ENCODE assay signal across 8 mouse cellular contexts in genomic region chr6:119107140-119107855, GRCm38 (mm10).
DNase-seq lines count a peak whose midpoint lies in the region; ATAC-seq and TF ChIP-seq lines count a peak whose summit lies in the region.

No protein-coding gene starts in this region.

- no peaks in the 10 kb centered on the region for H3K9me3 ChIP-seq in forebrain, postnatal 0 days (ENCODE audit: low read length)
- H3K9me3 ChIP-seq in hindbrain, embryonic 16.5 days (ENCODE audit: control insufficient read depth, low read length): no peaks in the 10 kb centered on the region

- H3K4me3 ChIP-seq in cerebellum, adult 2 months (replicated peaks; ENCODE audit: insufficient read depth, low read depth, low read length): peak overlapping the region; percentile 86
- peak overlapping the region; percentile 76 for H3K4me3 ChIP-seq in forebrain, postnatal 0 days (ENCODE audit: low read depth, low read length)
- H3K4me3 ChIP-seq in hindbrain, embryonic 16.5 days (ENCODE audit: low read length): peak overlapping the region; percentile 77

- no peak for TF ChIP-seq CTCF in cerebellum, adult 2 months (IDR thresholded peaks at IDR 0.05; ENCODE audit: borderline replicate concordance, insufficient read depth, low read depth, low read length)
- no peak for TF ChIP-seq CTCF in forebrain, postnatal 0 days (IDR thresholded peaks at IDR 0.05; ENCODE audit: low read depth)

- H3K9ac ChIP-seq in forebrain, postnatal 0 days: peak overlapping the region; percentile 88
- H3K9ac ChIP-seq in hindbrain, embryonic 16.5 days (ENCODE audit: low read depth, low read length): peak overlapping the region; percentile 91

- H3K36me3 ChIP-seq in forebrain, postnatal 0 days (ENCODE audit: insufficient read depth): no peaks in the 10 kb centered on the region
- no peaks in the 10 kb centered on the region for H3K36me3 ChIP-seq in hindbrain, embryonic 16.5 days (ENCODE audit: control insufficient read depth, insufficient read depth, low read length)

- peak overlapping the region; percentile 81 for H3K4me2 ChIP-seq in forebrain, postnatal 0 days (ENCODE audit: low read depth)
- H3K4me2 ChIP-seq in hindbrain, embryonic 16.5 days (ENCODE audit: low read length): peak overlapping the region; percentile 88

- H3K27me3 ChIP-seq in cerebellum, adult 2 months (ENCODE audit: control insufficient read depth, insufficient read depth, low read length): no peaks in the 10 kb centered on the region
- H3K27me3 ChIP-seq in forebrain, postnatal 0 days (ENCODE audit: insufficient read depth, low read length): no peaks in the 10 kb centered on the region
- no peaks in the 10 kb centered on the region for H3K27me3 ChIP-seq in hindbrain, embryonic 16.5 days (replicated peaks; ENCODE audit: control insufficient read depth, insufficient read depth, low read length)

- 1% methylated on average over 69 of the region's 69 CpGs for WGBS in cerebellum, adult 2 months
- under 1% methylated on average over 67 of the region's 69 CpGs for WGBS in forebrain, postnatal 0 days
- under 1% methylated on average over 64 of the region's 69 CpGs for WGBS in hindbrain, embryonic 16.5 days

- no peak for TF ChIP-seq POLR2A in cerebellum, adult 2 months (IDR thresholded peaks at IDR 0.05; ENCODE audit: borderline replicate concordance, insufficient read depth, low read length)

- peaks cover 24% of the 10 kb centered on the region for H3K4me1 ChIP-seq in cerebellum, adult 2 months (ENCODE audit: control insufficient read depth, insufficient read depth, low read length)
- peaks cover 39% of the 10 kb centered on the region for H3K4me1 ChIP-seq in forebrain, postnatal 0 days (ENCODE audit: insufficient read depth)
- H3K4me1 ChIP-seq in hindbrain, embryonic 16.5 days (ENCODE audit: control insufficient read depth, insufficient read depth, low read depth, low read length): peaks cover 29% of the 10 kb centered on the region

- H3K27ac ChIP-seq in cerebellum, adult 2 months (ENCODE audit: insufficient read depth, low read length): peak overlapping the region; percentile 83
- peak overlapping the region; percentile 96 for H3K27ac ChIP-seq in forebrain, postnatal 0 days (ENCODE audit: low read depth, low read length)
- H3K27ac ChIP-seq in hindbrain, embryonic 16.5 days (ENCODE audit: low read depth, low read length): peak overlapping the region; percentile 96

- peak; percentile 34 for DNase-seq in kidney, adult 18-20 months
- DNase-seq in kidney, adult 9 months: no peak
- peak in 1 of 2 experiments; percentile 71 for DNase-seq in cerebellum, adult 2 months
- peak; percentile 71 for DNase-seq in forebrain, postnatal 0 days
- peak; percentile 22 for DNase-seq in liver
- peak; percentile 77 for DNase-seq in neural tube, embryonic 10.5 days (ENCODE audit: extremely low spot score, low spot score)

- peak; percentile 14; the same call in 1 of the 2 replicates for ATAC-seq in forebrain, postnatal 0 days
- peak; percentile 10; the same call in 1 of the 2 replicates for ATAC-seq in hindbrain, embryonic 16.5 days
- ATAC-seq in erythroid progenitor cell, adult 5-6 weeks (replicated peaks; ENCODE audit: low FRiP score, poor library complexity, severe bottlenecking): no peak
